Mouse (Mus musculus): Measurements from ENCODE around the gene Marveld2.
A peak's percentile ranks its signal among the peaks of the same experiment; 100 is the strongest.

The Marveld2 gene

DNA sequence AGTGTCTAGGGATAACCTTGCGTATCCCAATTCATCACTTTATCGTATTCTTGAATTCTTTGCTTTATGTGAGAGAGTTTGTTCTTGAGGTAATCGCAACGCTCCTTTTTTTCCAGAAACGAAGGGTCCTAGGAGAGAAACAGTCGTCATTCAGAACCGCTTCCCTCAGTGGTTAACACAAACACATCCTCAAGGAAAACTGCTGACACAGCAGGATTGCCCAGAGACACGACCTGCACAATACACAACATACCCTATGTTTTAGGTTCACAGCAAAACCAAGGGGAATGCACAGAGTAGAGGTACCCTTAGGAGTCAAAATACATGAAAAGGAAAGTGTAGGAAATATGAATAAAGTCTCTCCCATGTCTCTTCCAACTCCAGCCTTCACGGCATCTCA, 19.5 kb downstream of the Marveld2 start:
- no peak for DNase-seq

GRCm38 (mm10) chr13:100595552-100595885, 21.3 kb downstream of the Marveld2 start:
- DNase-seq, result no peak

- DNase-seq, result no peak
Observed at GRCm38 (mm10) chr13:100594838-100595551, 21.8 kb downstream of the Marveld2 start.

- DNase-seq, result peak in 1 of 2 experiments; percentile 50
Observed at GRCm38 (mm10) chr13:100594041-100594792, 22.6 kb downstream of the Marveld2 start.

GRCm38 (mm10) chr13:100588646-100589045, 28.1 kb downstream of the Marveld2 start:
- no peak for DNase-seq

- DNase-seq, result no peak
Observed at GRCm38 (mm10) chr13:100582144-100582543, 34.6 kb downstream of the Marveld2 start.

- peak; percentile 75 to 87 for DNase-seq
Observed at GRCm38 (mm10) chr13:100581701-100582100, 35.1 kb downstream of the Marveld2 start.

DNA sequence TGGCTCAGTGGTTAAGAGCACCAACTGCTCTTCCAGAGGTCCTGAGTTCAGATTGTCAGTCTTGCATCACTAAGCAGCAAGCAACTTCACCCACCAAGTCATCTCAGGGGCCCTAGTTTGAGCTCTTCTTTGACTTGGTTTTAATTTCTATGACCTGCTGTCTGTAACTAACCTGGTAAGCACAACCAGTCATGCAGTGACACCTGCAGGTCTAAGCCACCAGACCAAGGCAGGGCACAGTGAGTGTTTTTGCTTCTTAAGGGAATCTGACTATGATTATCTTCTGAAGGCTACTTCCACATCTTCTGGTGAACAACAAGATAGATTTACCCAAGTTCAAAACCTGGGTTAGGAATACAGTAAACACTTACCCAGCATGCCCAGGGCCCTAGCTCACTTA, 36.8 kb downstream of the Marveld2 start:
- DNase-seq, result peak in 1 of 2 experiments; percentile 25

DNA sequence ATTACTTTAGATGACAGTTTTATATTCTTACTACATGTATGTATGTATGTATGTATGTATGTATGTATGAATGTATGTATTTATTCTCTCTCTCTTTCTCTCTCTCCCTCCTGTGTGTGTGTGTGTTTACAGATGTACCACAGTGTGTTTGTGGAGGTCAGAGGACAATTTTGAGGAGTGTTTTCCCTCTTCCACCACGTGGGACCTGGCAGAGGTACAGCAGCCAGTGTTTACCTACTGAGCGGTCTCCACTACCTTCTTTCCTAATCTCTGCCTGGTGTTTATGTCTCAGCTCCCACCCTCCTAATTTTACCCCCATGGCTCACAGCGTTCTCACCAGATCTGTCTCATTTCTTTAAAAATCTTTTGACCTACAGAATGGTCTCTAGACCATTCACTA, 37.6 kb downstream of the Marveld2 start:
- no peak for DNase-seq

- no peak for DNase-seq
Observed at GRCm38 (mm10) chr13:100575950-100576349, 40.8 kb downstream of the Marveld2 start.

- DNase-seq, result no peak
Observed at GRCm38 (mm10) chr13:100570713-100571112, 46.1 kb downstream of the Marveld2 start.

DNA sequence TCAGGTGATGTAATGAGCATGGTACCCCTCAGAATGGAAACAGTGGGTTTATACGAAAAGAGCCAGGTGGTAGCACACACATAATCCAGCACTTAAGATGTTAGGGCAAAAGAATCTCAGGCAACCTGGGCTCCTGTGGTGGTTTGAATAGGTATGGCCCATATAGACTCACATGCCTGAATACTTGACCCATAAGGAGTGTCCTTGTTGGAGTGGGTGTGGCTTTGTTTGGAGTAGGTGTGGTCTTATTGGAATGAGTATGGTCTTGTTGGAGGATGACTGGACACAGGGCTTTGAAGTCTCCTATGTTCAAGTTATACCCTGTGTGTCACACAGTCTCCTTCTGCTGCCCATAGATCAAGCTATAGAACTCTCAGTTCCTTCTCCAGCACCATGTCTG, 48.4 kb downstream of the Marveld2 start:
- DNase-seq, result no peak

DNA sequence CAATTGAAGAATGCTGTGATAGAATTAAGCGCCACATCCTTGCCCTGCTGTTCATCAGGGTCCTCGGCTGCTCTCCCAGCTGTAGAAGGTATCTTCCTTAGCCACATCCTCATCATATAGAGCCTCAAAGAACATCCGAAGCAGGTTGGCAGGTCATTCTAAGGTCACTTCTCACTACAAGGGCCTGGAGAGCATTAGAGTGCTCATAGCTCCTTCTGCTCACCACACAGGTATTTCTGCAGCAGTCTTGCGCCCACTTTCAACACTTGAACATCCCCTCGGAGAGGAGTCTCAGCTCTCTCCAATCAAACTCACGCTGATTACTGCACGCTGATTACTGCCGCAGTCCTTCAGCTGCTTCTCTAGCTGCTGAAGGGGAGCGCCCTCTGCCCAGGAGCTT, 57.3 kb downstream of the Marveld2 start:
- no peak for DNase-seq

DNA sequence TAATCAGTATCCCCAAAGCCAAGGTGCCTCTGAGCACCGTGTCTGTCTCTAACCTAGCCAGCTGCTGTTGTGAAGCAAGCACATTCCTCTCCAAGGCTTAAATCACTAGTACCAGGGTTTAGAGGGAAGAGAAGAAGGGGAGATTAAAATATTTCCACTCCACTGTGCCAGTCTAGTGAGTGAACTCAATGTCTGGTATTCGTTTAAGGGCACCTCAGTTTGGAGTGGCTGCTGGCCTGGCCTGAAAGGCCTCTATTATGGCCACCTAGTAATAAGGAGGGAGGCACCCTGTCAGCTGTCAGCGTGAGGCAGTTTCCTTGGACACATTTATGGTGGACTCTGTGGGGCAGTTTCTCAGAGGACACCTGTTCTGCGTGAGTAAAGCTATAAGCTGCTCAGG, 59.8 kb downstream of the Marveld2 start:
- DNase-seq, result no peak

DNA sequence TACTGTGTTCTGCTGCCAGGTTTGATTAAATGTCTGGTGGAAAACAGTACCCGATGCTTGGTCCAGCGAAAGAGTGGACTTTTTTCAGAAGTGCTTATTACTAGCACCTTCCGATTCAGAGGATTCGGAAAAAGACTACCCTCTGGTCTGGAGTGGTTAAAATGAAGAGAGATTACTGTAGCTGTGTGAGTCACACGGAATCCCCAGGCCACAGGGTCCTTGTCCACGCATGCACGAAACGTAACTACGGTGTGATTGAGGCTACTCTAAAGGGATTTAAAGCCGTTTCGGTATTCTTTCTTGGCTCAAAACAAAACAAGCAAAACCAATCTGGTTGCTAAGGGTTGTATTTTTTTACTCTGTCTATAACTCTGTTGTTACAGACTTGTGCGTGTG, 63.7 kb downstream of the Marveld2 start:
- DNase-seq, result no peak

GRCm38 (mm10) chr13:100552369-100553041, 64.3 kb downstream of the Marveld2 start, which contains the start of gene Ocln:
Gene Ocln (minus strand): TSS chr13:100552718.
- peak; percentile 82 to 91 for DNase-seq

DNA sequence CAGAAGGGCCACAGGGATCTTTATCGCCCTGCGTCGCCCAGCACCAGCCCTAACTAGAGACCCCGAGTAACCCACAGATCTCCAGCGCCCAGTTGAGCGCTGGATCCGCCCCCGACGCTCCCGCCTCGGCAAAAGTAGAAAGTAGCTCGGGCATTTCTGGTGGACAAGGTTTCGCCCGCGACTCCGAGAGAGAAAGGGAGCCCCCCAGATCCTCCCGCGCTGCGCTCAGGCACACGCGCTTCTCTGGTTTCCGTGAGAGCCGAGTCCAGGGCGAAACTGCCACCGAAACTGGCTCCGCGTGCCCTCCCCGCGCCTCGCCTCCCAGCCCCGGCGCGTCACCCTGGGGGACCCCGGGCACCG, 64.8 kb downstream of the Marveld2 start:
- no peak for DNase-seq

DNA sequence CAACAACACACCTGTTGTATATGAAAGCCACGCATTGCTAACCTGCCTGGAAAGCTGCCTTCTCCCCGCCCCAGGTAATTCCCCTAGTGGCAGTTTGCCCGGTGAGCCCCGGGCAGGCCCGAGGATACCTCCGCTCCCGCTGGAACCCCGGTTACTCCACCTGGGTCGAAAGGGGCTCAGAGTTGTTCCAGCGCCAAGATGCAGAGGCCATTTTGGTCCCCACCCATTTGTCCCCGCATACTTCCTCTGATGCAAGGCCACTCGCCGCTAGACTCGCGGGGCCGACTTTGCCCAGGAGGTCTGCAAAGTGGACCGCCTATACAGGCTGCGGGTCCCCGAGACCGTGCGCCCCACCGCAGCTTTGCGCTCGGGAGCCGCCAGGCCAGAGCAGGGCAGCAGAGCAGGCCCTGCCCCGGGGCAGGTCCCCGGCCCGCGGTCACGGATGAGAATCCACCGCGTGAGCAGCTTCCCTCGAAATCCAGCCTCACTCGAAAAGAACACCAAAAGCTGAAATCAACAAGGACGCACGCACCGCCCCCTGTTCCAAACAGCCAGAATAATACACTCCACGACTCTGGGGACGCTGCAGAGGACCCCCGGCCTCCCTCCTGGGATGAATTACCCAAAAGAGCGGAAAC, 65.3 kb downstream of the Marveld2 start:
- DNase-seq, result peak; percentile 54 to 62

- peak; percentile 34 to 61 for DNase-seq
Observed at GRCm38 (mm10) chr13:100547269-100547668, 69.5 kb downstream of the Marveld2 start.
